In the genomic region with DNA sequence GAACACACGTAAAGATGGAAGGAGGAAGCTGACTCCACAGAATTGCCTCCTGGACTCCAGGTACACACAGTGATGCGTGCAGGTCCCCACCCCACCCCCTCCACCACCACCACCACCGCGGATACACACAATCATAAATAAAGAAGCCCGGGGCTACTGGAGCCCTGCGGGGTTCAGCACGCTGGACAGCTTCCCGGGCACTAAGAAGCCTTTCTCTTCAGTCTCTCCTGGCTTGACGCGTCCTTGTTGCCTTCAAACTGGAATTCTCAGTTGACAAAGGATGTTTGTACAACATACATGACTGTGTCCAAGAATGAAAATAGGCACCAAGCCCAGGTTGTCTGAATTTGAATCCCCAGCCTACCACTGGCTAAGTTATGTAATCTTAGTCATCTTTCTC, we compare ENCODE assay signal across 9 mouse cellular contexts.
DNase-seq lines count a peak whose midpoint lies in the region; ATAC-seq and TF ChIP-seq lines count a peak whose summit lies in the region.
"Had no signal": no experiment of that assay in that cellular context is flagged by ENCODE, and none has a peak within 500 bp of the region (broad histone marks: within the 10 kb centered on the region; RNA-seq: fewer than 3 reads in every experiment).

No protein-coding gene starts in this region.

- H3K9me3 ChIP-seq in forebrain, embryonic 14.5 days (replicated peaks; ENCODE audit: control insufficient read depth, low read length): no peaks in the 10 kb centered on the region
- no peaks in the 10 kb centered on the region for H3K9me3 ChIP-seq in forebrain, embryonic 12.5 days
- H3K9me3 ChIP-seq in neural tube, embryonic 15.5 days (replicated peaks): no peaks in the 10 kb centered on the region
- H3K9me3 ChIP-seq in embryonic facial prominence, embryonic 10.5 days: no peaks in the 10 kb centered on the region
- H3K9me3 ChIP-seq: heart, embryonic 13.5 days had no signal

- no peaks in the 10 kb centered on the region for H3K79me2 ChIP-seq in myocyte (ENCODE audit: control insufficient read depth, insufficient read depth)

- peak; percentile 30 for DNase-seq in forebrain, embryonic 14.5 days (ENCODE audit: low spot score)
- peak; percentile 30 for DNase-seq in neural tube, embryonic 10.5 days (ENCODE audit: extremely low spot score, low spot score)
- DNase-seq in embryonic facial prominence, embryonic 10.5 days (ENCODE audit: low spot score): peak; percentile 63
- DNase-seq in frontal cortex, postnatal 25 days (ENCODE audit: low spot score in 2 of 2): no peak
- DNase-seq in spleen, postnatal 14 days (ENCODE audit: low spot score in 2 of 2): no peak

- no peak overlapping the region for H3K9ac ChIP-seq in forebrain, embryonic 14.5 days (ENCODE audit: low read length)
- H3K9ac ChIP-seq in forebrain, embryonic 12.5 days: no peak overlapping the region
- H3K9ac ChIP-seq in neural tube, embryonic 15.5 days (replicated peaks): no peak overlapping the region
- H3K9ac ChIP-seq: heart, embryonic 13.5 days had no signal

- WGBS in forebrain, embryonic 14.5 days: 26% methylated on average over 10 of the region's 10 CpGs
- WGBS in forebrain, embryonic 12.5 days: 23% methylated on average over 10 of the region's 10 CpGs
- 17% methylated on average over 10 of the region's 10 CpGs for WGBS in neural tube, embryonic 15.5 days
- 29% methylated on average over 10 of the region's 10 CpGs for WGBS in embryonic facial prominence, embryonic 10.5 days

- no peak for TF ChIP-seq POLR2A in myocyte (IDR thresholded peaks at IDR 0.05; ENCODE audit: insufficient read length, low read depth)

- H3K36me3 ChIP-seq in forebrain, embryonic 14.5 days (ENCODE audit: control insufficient read depth, insufficient read depth, low read length): no peaks in the 10 kb centered on the region
- H3K36me3 ChIP-seq in forebrain, embryonic 12.5 days (replicated peaks): no peaks in the 10 kb centered on the region
- no peaks in the 10 kb centered on the region for H3K36me3 ChIP-seq in neural tube, embryonic 15.5 days
- H3K36me3 ChIP-seq in embryonic facial prominence, embryonic 10.5 days (replicated peaks): no peaks in the 10 kb centered on the region
- H3K36me3 ChIP-seq in myocyte (ENCODE audit: control insufficient read depth, insufficient read depth): no peaks in the 10 kb centered on the region
- H3K36me3 ChIP-seq: heart, embryonic 13.5 days had no signal

- no peak overlapping the region for H3ac ChIP-seq in myocyte (ENCODE audit: control insufficient read depth, insufficient read length)

- no peaks in the 10 kb centered on the region for H3K4me1 ChIP-seq in forebrain, embryonic 14.5 days (ENCODE audit: control insufficient read depth, insufficient read depth, low read length)
- H3K4me1 ChIP-seq in forebrain, embryonic 12.5 days: no peaks in the 10 kb centered on the region
- H3K4me1 ChIP-seq in neural tube, embryonic 15.5 days: peaks cover 27% of the 10 kb centered on the region
- H3K4me1 ChIP-seq in embryonic facial prominence, embryonic 10.5 days: peaks cover 5% of the 10 kb centered on the region; the same call in 1 of the 2 replicates
- H3K4me1 ChIP-seq: heart, embryonic 13.5 days had no signal

- H3K27ac ChIP-seq in forebrain, embryonic 14.5 days (ENCODE audit: low read depth, low read length): no peak overlapping the region
- H3K27ac ChIP-seq in forebrain, embryonic 12.5 days: no peak overlapping the region
- H3K27ac ChIP-seq in neural tube, embryonic 15.5 days (replicated peaks): no peak overlapping the region
- H3K27ac ChIP-seq in embryonic facial prominence, embryonic 10.5 days (replicated peaks): no peak overlapping the region
- H3K27ac ChIP-seq: heart, embryonic 13.5 days had no signal

- H3K4me2 ChIP-seq in forebrain, embryonic 14.5 days (ENCODE audit: low read length): no peak overlapping the region
- H3K4me2 ChIP-seq in forebrain, embryonic 12.5 days: no peak overlapping the region
- no peak overlapping the region for H3K4me2 ChIP-seq in neural tube, embryonic 15.5 days
- no peak overlapping the region for H3K4me2 ChIP-seq in myocyte (ENCODE audit: low read depth)
- H3K4me2 ChIP-seq: heart, embryonic 13.5 days had no signal

- H3K4me3 ChIP-seq in forebrain, embryonic 14.5 days (ENCODE audit: low read depth, low read length): no peak overlapping the region
- no peak overlapping the region for H3K4me3 ChIP-seq in forebrain, embryonic 12.5 days (replicated peaks)
- H3K4me3 ChIP-seq in neural tube, embryonic 15.5 days (replicated peaks): no peak overlapping the region
- H3K4me3 ChIP-seq in embryonic facial prominence, embryonic 10.5 days: no peak overlapping the region
- H3K4me3 ChIP-seq in myocyte: no peak overlapping the region
- H3K4me3 ChIP-seq: heart, embryonic 13.5 days had no signal

- ATAC-seq in forebrain, embryonic 14.5 days: no peak
- ATAC-seq in forebrain, embryonic 12.5 days (ENCODE audit: low FRiP score): no peak
- no peak for ATAC-seq in neural tube, embryonic 15.5 days (ENCODE audit: low FRiP score)

- H3K27me3 ChIP-seq in forebrain, embryonic 14.5 days (replicated peaks; ENCODE audit: control insufficient read depth, insufficient read depth, low read length): no peaks in the 10 kb centered on the region
- no peaks in the 10 kb centered on the region for H3K27me3 ChIP-seq in forebrain, embryonic 12.5 days
- no peaks in the 10 kb centered on the region for H3K27me3 ChIP-seq in neural tube, embryonic 15.5 days (replicated peaks)
- no peaks in the 10 kb centered on the region for H3K27me3 ChIP-seq in embryonic facial prominence, embryonic 10.5 days (replicated peaks; ENCODE audit: low read depth, poor library complexity, severe bottlenecking)
- no peaks in the 10 kb centered on the region for H3K27me3 ChIP-seq in myocyte (ENCODE audit: control insufficient read depth, insufficient read depth, insufficient read length)
- H3K27me3 ChIP-seq: heart, embryonic 13.5 days had no signal

TF ChIP-seq in myocyte, 11 proteins besides CTCF, POLR2A, EP300 and RAD21:
- TF ChIP-seq POLR2AphosphoS2 (IDR thresholded peaks at IDR 0.05; ENCODE audit: insufficient read length, low read depth): no peak
- TF ChIP-seq E2F4 (IDR thresholded peaks at IDR 0.05; ENCODE audit: insufficient read depth): no peak
- TF ChIP-seq CEBPB (IDR thresholded peaks at IDR 0.05; ENCODE audit: insufficient read depth, poor library complexity, severe bottlenecking): no peak
- TF ChIP-seq TCF3 (IDR thresholded peaks at IDR 0.05; ENCODE audit: insufficient read length, low read depth): no peak
- TF ChIP-seq REST (IDR thresholded peaks at IDR 0.05; ENCODE audit: insufficient read depth, insufficient read length): peak; percentile 49

Comparison
In these comparisons a context has a peak if more than half of its experiments do, and no peak if none do; other contexts are left out.
1. DNase-seq: peak in forebrain, embryonic 14.5 days (single experiment), neural tube, embryonic 10.5 days (single experiment) and embryonic facial prominence, embryonic 10.5 days (single experiment); none in frontal cortex, postnatal 25 days (0 of 2) and spleen, postnatal 14 days (0 of 2).